Mouse (Mus musculus) urinary bladder, adult 18-20 months (tissue): ENCODE data around the gene Pou2f2.
"Not testable (repeated sequence)": the region's sequence is repeated elsewhere in the genome, so short reads cannot be mapped to it uniquely, and the experiment has no call there.

ENCODE experiments used
- DNase-seq, 2 experiments: peaks; one replicate each; pipeline ENCODE4 v3.0.0; 2022; ENCODE audit warnings: low spot score in 2 of 2, mixed read lengths in 2 of 2

Gene Pou2f2

GRCm38 (mm10) chr7:25063346-25063745, 116.2 kb downstream of the Pou2f2 start:
- DNase-seq: no peak

DNA sequence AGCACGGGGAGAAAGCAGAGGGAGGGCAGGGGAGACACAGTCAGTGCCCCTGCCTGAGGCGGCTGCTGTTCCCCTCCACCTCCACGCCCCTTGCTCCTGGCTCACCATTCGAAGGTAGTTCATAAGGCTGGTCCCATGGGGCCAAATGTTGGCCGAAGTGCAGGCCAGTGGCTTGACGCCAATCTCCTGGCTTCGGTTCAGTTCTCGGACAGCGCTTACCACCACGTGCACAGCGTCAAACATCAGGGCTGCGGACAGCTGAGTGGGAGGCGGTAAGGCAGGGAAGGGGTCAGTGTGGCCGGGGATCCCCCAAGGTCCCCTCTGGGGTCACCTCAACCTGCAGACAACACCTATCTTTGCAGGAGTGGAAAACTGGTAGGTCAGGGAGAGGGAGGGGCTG, 120.7 kb downstream of the Pou2f2 start:
- DNase-seq: no peak

DNA sequence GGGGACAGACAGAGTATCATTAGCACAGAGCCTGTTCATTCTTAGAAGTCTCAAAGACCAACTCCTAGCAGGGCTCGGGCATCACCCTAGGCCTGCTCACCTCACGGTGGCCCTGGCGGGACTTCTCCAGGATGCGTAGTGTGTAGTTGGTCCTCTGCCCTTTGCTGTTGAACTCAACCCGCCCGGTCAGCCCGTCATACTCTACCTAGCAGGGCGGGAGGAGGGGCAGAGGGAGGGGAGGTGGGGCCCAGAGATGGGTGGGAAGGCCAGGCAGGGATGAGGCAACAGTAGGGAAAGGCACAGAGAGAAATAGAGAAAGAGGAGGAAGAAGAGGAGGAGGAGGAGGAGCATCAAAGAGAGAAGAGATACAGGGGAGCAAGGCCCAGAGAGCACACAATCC, 121.1 kb downstream of the Pou2f2 start:
- DNase-seq: no peak

DNA sequence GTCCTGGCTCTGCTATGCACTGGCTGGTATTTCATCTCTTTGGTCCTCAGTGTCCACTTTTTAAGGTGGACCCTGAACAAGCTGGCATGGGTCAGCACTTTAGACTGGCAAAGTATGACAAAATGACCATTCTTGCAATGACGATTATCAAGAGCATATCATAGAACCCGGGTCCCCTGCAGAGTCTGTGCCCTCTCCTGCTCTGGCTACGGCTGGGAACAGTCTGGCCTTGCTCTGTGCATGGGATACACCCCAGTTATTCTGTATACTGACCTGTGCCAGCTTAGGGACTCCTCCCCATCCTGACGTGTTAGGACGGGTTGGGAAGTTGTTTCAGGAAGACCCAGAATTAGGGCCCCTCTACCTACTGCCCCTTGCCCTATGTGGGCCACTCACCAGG, 121.6 kb downstream of the Pou2f2 start:
- no peak for DNase-seq

- DNase-seq: no peak
These were observed 122.6 kb downstream of the Pou2f2 start for GRCm38 (mm10) chr7:25056951-25057350.

DNA sequence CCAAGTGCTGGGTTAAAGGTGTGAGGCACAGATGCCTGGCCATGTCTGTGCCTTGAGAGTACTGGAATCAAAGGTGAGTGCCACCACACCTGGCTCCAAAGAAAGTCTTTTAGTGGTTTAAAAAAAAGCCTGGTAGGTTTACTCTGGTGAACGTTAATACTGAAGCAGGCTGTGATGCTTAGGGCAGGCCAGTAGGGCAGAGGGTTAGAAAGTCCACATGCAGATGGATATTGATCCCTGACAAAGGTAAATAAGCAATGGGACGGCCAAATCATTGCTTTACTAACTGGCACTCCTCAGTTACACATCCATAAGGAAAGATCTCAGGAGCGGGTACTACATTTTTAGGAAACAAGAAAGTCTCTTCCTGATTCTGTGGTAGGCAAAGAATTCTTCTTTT, 126.9 kb downstream of the Pou2f2 start:
- no peak for DNase-seq

- no peak for DNase-seq
These were observed 130.1 kb downstream of the Pou2f2 start for GRCm38 (mm10) chr7:25049295-25049930.

GRCm38 (mm10) chr7:25047363-25047762, 132.2 kb downstream of the Pou2f2 start:
- no peak for DNase-seq

- DNase-seq: not testable (repeated sequence)
These were observed 134.9 kb downstream of the Pou2f2 start for GRCm38 (mm10) chr7:25044599-25044998.

DNA sequence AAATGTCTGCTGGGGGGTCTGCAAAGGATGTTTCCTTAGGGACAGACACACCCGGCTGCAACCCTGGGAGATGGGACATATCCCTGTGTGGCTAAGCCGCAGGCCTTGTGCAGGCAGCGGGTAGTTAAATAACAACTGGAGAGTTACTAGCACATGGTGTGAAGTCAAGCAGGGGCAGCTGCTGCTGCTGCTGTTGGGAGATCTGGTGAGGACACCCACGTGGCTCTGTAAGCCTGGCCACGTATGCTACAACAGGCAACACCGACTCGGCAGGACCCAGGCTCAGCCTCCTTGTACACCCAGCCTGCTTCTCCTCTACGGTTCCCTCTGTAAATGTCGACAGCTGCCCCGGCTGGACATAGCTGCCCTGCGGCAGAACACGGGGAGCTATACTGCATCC, 137.6 kb downstream of the Pou2f2 start:
- no peak for DNase-seq
